Mouse (Mus musculus): ENCODE results near the gene Scp2. TPM values are rescaled to one million over a fixed set of nuclear protein-coding genes. Genes with fewer than 3 reads are reported as not detected.

Scp2 gene
- polyA plus RNA-seq, 1 experiment from 2014 or later: 244 TPM

- Histone ChIP-seq H3K36me3 (peaks cover 17% of the 10 kb centered on the region; the same call in 1 of the 2 replicates), H3K4me2 (peak overlapping the region; percentile 78), H3K27me3 (no peaks in the 10 kb centered on the region), H3K9me3 (replicated peaks) (no peaks in the 10 kb centered on the region), H3K4me3 (replicated peaks) (peak overlapping the region; percentile 67), H3K4me1 (replicated peaks) (peaks cover 35% of the 10 kb centered on the region), H3K9ac (peak overlapping the region; percentile 78), H3K27ac (peak overlapping the region; percentile 66)
- 2% methylated on average over 26 of the region's 26 CpGs for WGBS (ENCODE audit: insufficient replicate concordance)
- DNase-seq: peak; percentile 93
- ATAC-seq (ENCODE audit: low read depth): peak; percentile 91
Measured at GRCm38 (mm10) chr4:108071235-108071901, 73.4 kb downstream of the Scp2 start.

- Histone ChIP-seq H3K27ac (peak overlapping the region; percentile 66), H3K4me3 (replicated peaks) (peak overlapping the region; percentile 67), H3K9me3 (replicated peaks) (no peaks in the 10 kb centered on the region), H3K4me1 (replicated peaks) (peaks cover 35% of the 10 kb centered on the region), H3K27me3 (no peaks in the 10 kb centered on the region), H3K4me2 (peak overlapping the region; percentile 78), H3K9ac (peak overlapping the region; percentile 78), H3K36me3 (peaks cover 24% of the 10 kb centered on the region)
- ATAC-seq (ENCODE audit: low read depth) (no peak), DNase-seq (no peak)
- 6% methylated on average over 8 of the region's 8 CpGs for WGBS (ENCODE audit: insufficient replicate concordance)
Measured at GRCm38 (mm10) chr4:108070723-108071122, 74.1 kb downstream of the Scp2 start.

- WGBS (ENCODE audit: insufficient replicate concordance): 48% methylated on average over 4 of the region's 4 CpGs
- DNase-seq: no peak
Measured at GRCm38 (mm10) chr4:108070286-108070685, 74.5 kb downstream of the Scp2 start.

GRCm38 (mm10) chr4:108068081-108068480, 76.7 kb downstream of the Scp2 start:
- Histone ChIP-seq H3K4me1 (replicated peaks) (peaks cover 47% of the 10 kb centered on the region), H3K4me2 (peak overlapping the region; percentile 78; the same call in 1 of the 2 replicates), H3K9me3 (replicated peaks) (no peaks in the 10 kb centered on the region), H3K27me3 (no peaks in the 10 kb centered on the region), H3K27ac (peak overlapping the region; percentile 66), H3K36me3 (peaks cover 42% of the 10 kb centered on the region), H3K9ac (no peak overlapping the region), H3K4me3 (replicated peaks) (no peak overlapping the region)
- no peak for DNase-seq
- ATAC-seq (ENCODE audit: low read depth): no peak
- 68% methylated on average over 2 of the region's 2 CpGs for WGBS (ENCODE audit: insufficient replicate concordance)

More at GRCm38 (mm10) chr4:108070286-108070685, 74.5 kb downstream of the Scp2 start:
- peaks cover 39% of the 10 kb centered on the region for H3K4me1 ChIP-seq (replicated peaks)
- peak overlapping the region; percentile 66 for H3K27ac ChIP-seq
- H3K4me2 ChIP-seq: peak overlapping the region; percentile 78
- peak overlapping the region; percentile 67 for H3K4me3 ChIP-seq (replicated peaks)
- ATAC-seq (ENCODE audit: low read depth): no peak
- no peaks in the 10 kb centered on the region for H3K27me3 ChIP-seq
- peak overlapping the region; percentile 78 for H3K9ac ChIP-seq
- peaks cover 27% of the 10 kb centered on the region for H3K36me3 ChIP-seq
- no peaks in the 10 kb centered on the region for H3K9me3 ChIP-seq (replicated peaks)

GRCm38 (mm10) chr4:108067261-108067660, 77.5 kb downstream of the Scp2 start:
- no peak for DNase-seq
- H3K4me1 ChIP-seq (replicated peaks): peaks cover 46% of the 10 kb centered on the region
- WGBS (ENCODE audit: insufficient replicate concordance): 75% methylated on average over 7 of the region's 7 CpGs
- no peak overlapping the region for H3K4me3 ChIP-seq (replicated peaks)
- H3K4me2 ChIP-seq: peak overlapping the region; percentile 78; the same call in 1 of the 2 replicates
- H3K9me3 ChIP-seq (replicated peaks): no peaks in the 10 kb centered on the region
- H3K27ac ChIP-seq: peak overlapping the region; percentile 66
- H3K9ac ChIP-seq: no peak overlapping the region
- H3K27me3 ChIP-seq: no peaks in the 10 kb centered on the region
- no peak for ATAC-seq (ENCODE audit: low read depth)
- H3K36me3 ChIP-seq: peaks cover 50% of the 10 kb centered on the region

GRCm38 (mm10) chr4:108066569-108066968, 78.2 kb downstream of the Scp2 start:
- H3K9me3 ChIP-seq (replicated peaks): no peaks in the 10 kb centered on the region
- H3K9ac ChIP-seq: no peak overlapping the region
- peaks cover 53% of the 10 kb centered on the region for H3K36me3 ChIP-seq
- 72% methylated on average over 4 of the region's 4 CpGs for WGBS (ENCODE audit: insufficient replicate concordance)
- ATAC-seq (ENCODE audit: low read depth) (no peak), DNase-seq (no peak)
- H3K4me2 ChIP-seq: 0 out of 2 replicates have a peak overlapping the region, but pooled peaks have one; percentile 2
- peaks cover 41% of the 10 kb centered on the region for H3K4me1 ChIP-seq (replicated peaks)
- H3K27me3 ChIP-seq: no peaks in the 10 kb centered on the region
- no peak overlapping the region for H3K4me3 ChIP-seq (replicated peaks)
- H3K27ac ChIP-seq: peak overlapping the region; percentile 59

- Histone ChIP-seq H3K27me3 (no peaks in the 10 kb centered on the region), H3K36me3 (peaks cover 63% of the 10 kb centered on the region), H3K4me3 (replicated peaks) (no peak overlapping the region), H3K4me2 (no peak overlapping the region), H3K9me3 (replicated peaks) (no peaks in the 10 kb centered on the region), H3K27ac (peak overlapping the region; percentile 60), H3K4me1 (replicated peaks) (peaks cover 38% of the 10 kb centered on the region), H3K9ac (no peak overlapping the region)
- ATAC-seq (ENCODE audit: low read depth): no peak
- no peak for DNase-seq
- WGBS (ENCODE audit: insufficient replicate concordance): 64% methylated on average over 2 of the region's 2 CpGs
Measured at GRCm38 (mm10) chr4:108065176-108065844, 79.5 kb downstream of the Scp2 start.

- peaks cover 24% of the 10 kb centered on the region for H3K4me1 ChIP-seq (replicated peaks)
- H3K9ac ChIP-seq: no peak overlapping the region
- H3K4me2 ChIP-seq: 0 out of 2 replicates have a peak overlapping the region, but pooled peaks have one; percentile 10
- peaks cover 75% of the 10 kb centered on the region for H3K36me3 ChIP-seq
- H3K9me3 ChIP-seq (replicated peaks): no peaks in the 10 kb centered on the region
- H3K27me3 ChIP-seq: no peaks in the 10 kb centered on the region
- 74% methylated on average over 6 of the region's 6 CpGs for WGBS (ENCODE audit: insufficient replicate concordance)
- peak overlapping the region; percentile 58 for H3K27ac ChIP-seq
- H3K4me3 ChIP-seq (replicated peaks): no peak overlapping the region
- no peak for ATAC-seq (ENCODE audit: low read depth)
- no peak for DNase-seq
Measured at GRCm38 (mm10) chr4:108063616-108064015, 81.2 kb downstream of the Scp2 start.

DNA sequence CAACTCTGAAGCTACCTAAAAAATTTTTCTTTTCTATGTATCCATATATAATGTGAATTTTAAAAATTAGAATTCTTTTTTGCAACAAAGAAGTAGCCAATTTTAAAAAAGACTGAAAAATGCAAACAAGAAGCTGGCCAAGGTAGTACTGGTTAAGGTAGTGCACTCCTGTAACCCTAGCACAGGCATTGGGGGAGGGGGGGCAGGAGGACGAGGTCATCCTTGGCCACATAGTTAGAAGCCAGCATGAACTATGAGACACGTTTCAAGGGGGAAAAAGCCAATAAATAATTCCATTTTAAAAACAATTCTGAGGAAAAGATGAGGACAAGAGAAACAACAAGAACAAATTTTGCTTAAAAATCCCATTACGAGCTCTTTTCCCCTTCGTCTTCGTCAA, 82.3 kb downstream of the Scp2 start:
- ATAC-seq (ENCODE audit: low read depth): no peak

DNA sequence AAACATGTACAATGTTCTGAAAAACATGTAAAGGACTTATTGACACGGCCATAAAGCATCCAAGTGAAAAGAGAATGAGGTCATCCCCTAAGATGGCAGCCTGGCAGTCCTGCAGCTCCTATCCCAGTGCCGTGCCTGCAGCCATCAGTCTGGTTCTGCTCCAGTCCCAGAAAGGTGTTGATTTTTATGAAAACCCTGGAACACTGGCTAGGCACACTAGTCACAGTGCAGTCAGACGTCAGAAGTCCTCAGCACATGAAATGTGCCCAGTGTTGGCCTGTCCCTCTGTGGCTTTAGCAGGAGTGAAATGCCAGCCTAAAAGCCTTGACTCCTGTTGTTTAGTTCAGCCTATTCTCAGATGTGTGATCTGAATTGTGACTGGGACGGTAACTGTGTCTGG, 84.0 kb downstream of the Scp2 start:
- Histone ChIP-seq H3K4me1 (replicated peaks) (peaks cover 12% of the 10 kb centered on the region), H3K36me3 (peaks cover 71% of the 10 kb centered on the region), H3K27ac (no peak overlapping the region), H3K4me3 (replicated peaks) (no peak overlapping the region), H3K9ac (no peak overlapping the region), H3K27me3 (no peaks in the 10 kb centered on the region), H3K4me2 (no peak overlapping the region), H3K9me3 (replicated peaks) (no peaks in the 10 kb centered on the region)
- WGBS (ENCODE audit: insufficient replicate concordance): 79% methylated on average over 4 of the region's 4 CpGs
- DNase-seq (no peak), ATAC-seq (ENCODE audit: low read depth) (no peak)

More for the DNA sequence above, 82.3 kb downstream of the Scp2 start:
- no peaks in the 10 kb centered on the region for H3K27me3 ChIP-seq
- no peak overlapping the region for H3K4me3 ChIP-seq (replicated peaks)
- no peaks in the 10 kb centered on the region for H3K9me3 ChIP-seq (replicated peaks)
- no peak overlapping the region for H3K9ac ChIP-seq
- peaks cover 16% of the 10 kb centered on the region for H3K4me1 ChIP-seq (replicated peaks)
- peaks cover 77% of the 10 kb centered on the region for H3K36me3 ChIP-seq
- H3K27ac ChIP-seq: no peak overlapping the region
- 83% methylated on average over 5 of the region's 5 CpGs for WGBS (ENCODE audit: insufficient replicate concordance)
- H3K4me2 ChIP-seq: no peak overlapping the region
- no peak for DNase-seq

DNA sequence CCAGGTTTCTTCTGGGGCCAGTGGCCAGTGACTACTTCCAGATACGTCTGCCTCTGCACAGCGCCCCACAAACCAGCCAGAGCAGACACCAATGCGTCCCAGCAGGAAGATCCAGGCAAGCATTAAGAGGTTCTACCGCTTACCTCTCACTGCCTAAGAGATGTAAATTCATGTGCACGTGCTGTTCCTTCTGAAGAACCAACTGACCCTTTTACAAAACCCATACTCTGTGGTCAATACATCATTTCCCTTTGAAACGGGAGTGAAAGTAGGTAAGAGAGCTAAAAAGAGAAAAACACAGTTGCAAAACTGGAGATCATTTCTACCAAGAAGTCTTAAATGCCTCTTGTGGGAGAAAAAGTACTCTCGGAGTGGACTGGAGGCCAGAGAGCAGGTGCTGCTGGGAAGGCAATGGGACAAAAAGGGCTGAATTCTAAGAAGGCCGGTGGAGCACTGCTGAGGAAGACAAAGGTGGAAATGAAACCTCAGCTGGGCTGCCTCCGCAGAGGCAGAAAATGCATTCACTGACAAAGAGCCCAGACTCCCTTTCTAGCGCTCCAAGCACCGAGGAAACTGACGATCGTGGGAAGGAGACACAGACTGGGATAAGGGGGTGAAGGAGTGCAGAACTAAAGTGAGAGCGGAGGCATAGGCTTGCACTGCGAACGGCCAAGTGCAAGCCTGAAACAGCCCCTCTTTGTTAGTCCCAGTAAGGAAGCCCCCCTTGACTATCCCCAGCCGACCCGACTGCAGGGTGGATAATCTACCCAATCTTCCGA, 85.0 kb downstream of the Scp2 start:
- Histone ChIP-seq H3K27me3 (no peaks in the 10 kb centered on the region), H3K36me3 (peaks cover 74% of the 10 kb centered on the region), H3K27ac (no peak overlapping the region), H3K9ac (no peak overlapping the region; the same call in 1 of the 2 replicates), H3K4me2 (no peak overlapping the region), H3K4me3 (replicated peaks) (no peak overlapping the region), H3K9me3 (replicated peaks) (no peaks in the 10 kb centered on the region), H3K4me1 (replicated peaks) (peaks cover 5% of the 10 kb centered on the region; the same call in 1 of the 2 replicates)
- ATAC-seq (ENCODE audit: low read depth) (no peak), DNase-seq (no peak)
- 82% methylated on average over 19 of the region's 19 CpGs for WGBS (ENCODE audit: insufficient replicate concordance)
